ENCODE assay signal across 21 mouse cellular contexts in the genomic region with DNA sequence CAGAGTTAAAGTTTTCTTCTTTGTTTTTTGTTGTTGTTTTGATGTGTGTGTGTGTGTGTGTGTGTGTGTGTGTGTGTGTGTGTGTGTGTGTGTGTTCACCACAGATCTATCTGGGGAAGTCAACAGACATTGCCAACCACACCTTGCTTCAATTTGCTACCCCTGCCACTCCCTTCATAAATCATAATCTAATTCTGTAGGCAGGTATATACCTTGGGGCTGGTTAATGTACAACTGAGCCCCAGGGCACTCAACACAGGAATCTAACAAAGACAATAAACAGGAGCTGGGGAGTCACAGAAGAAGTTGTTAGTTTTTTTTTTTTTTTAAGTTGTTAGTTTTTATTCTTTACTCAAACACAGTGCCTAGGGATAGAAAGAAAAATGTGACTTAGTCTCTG.
"Had no signal": no experiment of that assay in that cellular context is flagged by ENCODE, and none has a peak within 500 bp of the region (broad histone marks: within the 10 kb centered on the region; RNA-seq: fewer than 3 reads in every experiment).

No protein-coding gene starts in this region.

- H3K4me3 ChIP-seq: limb, embryonic 10.5 days; limb, embryonic 13.5 days; liver, embryonic 12.5 days; liver, embryonic 15.5 days; lung, embryonic 15.5 days; neural tube, embryonic 12.5 days; neural tube, embryonic 15.5 days had no signal

- H3K4me2 ChIP-seq: limb, embryonic 13.5 days; liver, embryonic 12.5 days; liver, embryonic 15.5 days; lung, embryonic 15.5 days; midbrain, embryonic 11.5 days; neural tube, embryonic 12.5 days; neural tube, embryonic 15.5 days had no signal

- H3K4me1 ChIP-seq: liver, embryonic 15.5 days; neural tube, embryonic 15.5 days had no signal

- H3K9me3 ChIP-seq: limb, embryonic 10.5 days; limb, embryonic 13.5 days; liver, embryonic 12.5 days; liver, embryonic 15.5 days; lung, embryonic 15.5 days; neural tube, embryonic 12.5 days; neural tube, embryonic 15.5 days had no signal

- H3K27ac ChIP-seq: limb, embryonic 10.5 days; limb, embryonic 13.5 days; liver, embryonic 12.5 days; liver, embryonic 15.5 days; lung, embryonic 15.5 days; neural tube, embryonic 12.5 days; neural tube, embryonic 15.5 days had no signal

- H3K27me3 ChIP-seq: limb, embryonic 13.5 days; liver, embryonic 12.5 days; liver, embryonic 15.5 days; lung, embryonic 15.5 days; neural tube, embryonic 12.5 days; neural tube, embryonic 15.5 days had no signal

- ATAC-seq: liver, embryonic 12.5 days had no signal

- H3K9ac ChIP-seq: limb, embryonic 13.5 days; liver, embryonic 12.5 days; liver, embryonic 15.5 days; lung, embryonic 15.5 days; neural tube, embryonic 12.5 days; neural tube, embryonic 15.5 days had no signal

- DNase-seq: kidney, adult 18-20 months; kidney, adult 9 months; kidney, postnatal 14 days; liver; lung, adult 18-20 months; lung, postnatal 10 days; lung, postnatal 36 days; midbrain, embryonic 14.5 days; right cerebral cortex, adult 18-20 months; right cerebral cortex, postnatal 14 days; right cerebral cortex, postnatal 4 days; thymus, adult 18-20 months; thymus, postnatal 36 days had no signal

- H3K36me3 ChIP-seq: limb, embryonic 10.5 days; limb, embryonic 13.5 days; liver, embryonic 12.5 days; liver, embryonic 15.5 days; lung, embryonic 15.5 days; neural tube, embryonic 12.5 days; neural tube, embryonic 15.5 days had no signal
